In genomic region chr8:120821399-120822170, GRCm38 (mm10) we compare ENCODE assay signal across 8 mouse cellular contexts.
DNase-seq lines count a peak whose midpoint lies in the region; ATAC-seq and TF ChIP-seq lines count a peak whose summit lies in the region.

No protein-coding gene starts in this region.

- H3K4me2 ChIP-seq in stomach, embryonic 16.5 days (ENCODE audit: low read depth, low read length): no peak overlapping the region

- no peaks in the 10 kb centered on the region for H3K27me3 ChIP-seq in stomach, embryonic 16.5 days (ENCODE audit: control insufficient read depth, insufficient read depth, low read length)

- ATAC-seq in cerebellum, adult (ENCODE audit: insufficient number of reproducible peaks, low FRiP score, low TSS enrichment): no peak
- peak; percentile 61 for ATAC-seq in granulocyte monocyte progenitor cell, adult 5-6 weeks (replicated peaks; ENCODE audit: poor library complexity, severe bottlenecking)
- ATAC-seq in stomach, embryonic 16.5 days (ENCODE audit: insufficient read depth, low FRiP score): peak; percentile 73

- H3K36me3 ChIP-seq in stomach, embryonic 16.5 days (ENCODE audit: control insufficient read depth, insufficient read depth, low read length): no peaks in the 10 kb centered on the region

- TF ChIP-seq POLR2A in bone marrow, adult 2 months (IDR thresholded peaks at IDR 0.05; ENCODE audit: borderline replicate concordance, control insufficient read depth, low read depth, low read length): no peak

- H3K9me3 ChIP-seq in stomach, embryonic 16.5 days (replicated peaks; ENCODE audit: control insufficient read depth, low read length): peaks cover 4% of the 10 kb centered on the region; the same call in 1 of the 2 replicates

- peak; percentile 39; the same call in 1 of the 2 replicates for TF ChIP-seq CTCF in bone marrow, adult 2 months (IDR thresholded peaks at IDR 0.05; ENCODE audit: control insufficient read depth, insufficient read depth, low read length)

- no peak overlapping the region for H3K9ac ChIP-seq in stomach, embryonic 16.5 days (ENCODE audit: low read length)

- 37% methylated on average over 9 of the region's 9 CpGs for WGBS in bone marrow, adult 2 months
- WGBS in stomach, embryonic 16.5 days: 25% methylated on average over 9 of the region's 9 CpGs

- H3K4me1 ChIP-seq in bone marrow, adult 2 months (ENCODE audit: control insufficient read depth, insufficient read depth, low read length): no peaks in the 10 kb centered on the region
- no peaks in the 10 kb centered on the region for H3K4me1 ChIP-seq in stomach, embryonic 16.5 days (ENCODE audit: control insufficient read depth, insufficient read depth, low read length)

- H3K27ac ChIP-seq in bone marrow, adult 2 months (ENCODE audit: control insufficient read depth, insufficient read depth, low read depth, low read length, poor library complexity): no peak overlapping the region
- H3K27ac ChIP-seq in stomach, embryonic 16.5 days (ENCODE audit: low read length): peak overlapping the region; percentile 49

- H3K4me3 ChIP-seq in bone marrow, adult 2 months (replicated peaks; ENCODE audit: control insufficient read depth, low read depth, low read length): no peak overlapping the region
- no peak overlapping the region for H3K4me3 ChIP-seq in stomach, embryonic 16.5 days (replicated peaks; ENCODE audit: low read length)

- DNase-seq in cerebellum, adult 18-20 months: peak; percentile 30 to 33
- DNase-seq in 3T3-L1 (ENCODE audit: low read depth, low spot score): peak; percentile 69
- peak; percentile 30 to 77 for DNase-seq in layer of hippocampus, postnatal 25 days (ENCODE audit: extremely low spot score in 1 of 2, low spot score in 1 of 2)
- peak; percentile 68 for DNase-seq in mesoderm, embryonic 11.5 days (ENCODE audit: low read depth, low spot score)
